Mouse (Mus musculus) forebrain, embryonic 12.5 days (tissue): ENCODE measurements around the gene Sema4d. TPM values are rescaled to one million over a fixed set of nuclear protein-coding genes. Genes with fewer than 3 reads are reported as not detected.
"Not testable (repeated sequence)": the region's sequence is repeated elsewhere in the genome, so short reads cannot be mapped to it uniquely, and the experiment has no call there.

ENCODE experiments used
- ATAC-seq: fragments of 200-750 bp; cut with Nextera tagmentation; 2 replicates; pipeline ENCODE4 v1.8.0; 2017; ENCODE audit warnings: moderate TSS enrichment; ENCODE audit not compliant: low FRiP score
- H3K27ac ChIP-seq: fragments of 300-500 bp; sonication (generic); 2 replicates; pipeline ENCODE4 v1.5.1; 2016; ENCODE audit warnings: mild to moderate bottlenecking
- H3K27me3 ChIP-seq: fragments of 300-500 bp; sonication (generic); 2 replicates; pipeline ENCODE4 v1.6.1; 2016; ENCODE audit warnings: mild to moderate bottlenecking
- H3K36me3 ChIP-seq: fragments of 300-500 bp; sonication (generic); replicated peaks from 2 replicates; pipeline ENCODE4 v1.6.1; 2016; ENCODE audit warnings: mild to moderate bottlenecking
- H3K4me1 ChIP-seq: fragments of 300-500 bp; sonication (generic); 2 replicates; pipeline ENCODE4 v1.6.1; 2016
- H3K4me2 ChIP-seq: fragments of 300-500 bp; sonication (generic); 2 replicates; pipeline ENCODE4 v1.6.1; 2016; ENCODE audit warnings: mild to moderate bottlenecking, moderate library complexity
- H3K4me3 ChIP-seq: fragments of 300-500 bp; sonication (generic); replicated peaks from 2 replicates; pipeline ENCODE4 v1.5.1; 2016; ENCODE audit warnings: mild to moderate bottlenecking
- H3K9ac ChIP-seq: fragments of 300-500 bp; sonication (generic); 2 replicates; pipeline ENCODE4 v1.6.1; 2016; ENCODE audit warnings: mild to moderate bottlenecking
- H3K9me3 ChIP-seq: fragments of 300-500 bp; sonication (generic); 2 replicates; pipeline ENCODE4 v1.6.1; 2016
- WGBS: fragments of 180-500 bp; shearing (Covaris S2); methylation state at CpG from one replicate; pipeline ENCODE4 v1.1.7; 2016; 5-methylcytosine and 5-hydroxymethylcytosine counted together
- polyA plus RNA-seq: library from polyadenylated mRNA; unstranded; fragments of >200 nt; fragmentation: Nextera tagmentation; extraction: Ambion mirVana; gene quantifications from 2 replicates; pipeline ENCODE4 v1.2.1, GENCODE M21; 2016

The Sema4d gene
- polyA plus RNA-seq: 8.2 and 11.4 TPM in 2 replicates

DNA sequence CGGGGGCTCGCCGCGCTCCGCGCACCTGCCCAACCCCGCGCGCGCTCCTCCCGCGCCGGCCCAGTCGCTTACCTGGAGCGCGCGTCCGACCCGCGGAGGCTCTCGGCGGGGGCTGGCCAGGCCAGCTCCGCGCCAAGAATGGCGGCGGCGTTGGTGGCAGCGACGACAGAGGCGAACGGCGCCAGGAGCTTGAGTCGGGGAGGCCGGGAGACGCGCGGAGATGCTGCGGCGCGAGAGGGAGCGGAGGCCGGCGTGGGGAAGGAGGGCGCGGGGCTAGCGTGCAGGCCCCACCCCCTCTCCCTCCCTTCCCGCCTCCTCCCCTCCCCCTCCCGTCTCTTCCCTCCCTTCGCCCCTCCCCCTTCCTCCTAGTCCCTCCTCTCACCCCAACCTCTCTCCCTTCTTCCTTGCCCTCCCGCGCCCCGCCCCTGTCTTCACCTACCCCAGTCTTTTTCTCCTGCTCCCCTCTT lies at the start of gene Sema4d:
TSS of gene Sema4d (minus strand) at position 323 of the 467 bp plus-strand sequence.
- Histone ChIP-seq H3K4me1 (peaks cover 18% of the 10 kb centered on the region), H3K9ac (peak within 1 kb of the TSS; percentile 82), H3K9me3 (no peaks in the 10 kb centered on the region), H3K4me3 (peak within 1 kb of the TSS; percentile 84), H3K4me2 (peak within 1 kb of the TSS; percentile 92), H3K27me3 (peaks cover 44% of the 10 kb centered on the region), H3K36me3 (no peaks in the 10 kb centered on the region), H3K27ac (no peak within 1 kb of the TSS)
- ATAC-seq: peak; percentile 64
- WGBS: under 1% methylated on average over 32 of the region's 52 CpGs

DNA sequence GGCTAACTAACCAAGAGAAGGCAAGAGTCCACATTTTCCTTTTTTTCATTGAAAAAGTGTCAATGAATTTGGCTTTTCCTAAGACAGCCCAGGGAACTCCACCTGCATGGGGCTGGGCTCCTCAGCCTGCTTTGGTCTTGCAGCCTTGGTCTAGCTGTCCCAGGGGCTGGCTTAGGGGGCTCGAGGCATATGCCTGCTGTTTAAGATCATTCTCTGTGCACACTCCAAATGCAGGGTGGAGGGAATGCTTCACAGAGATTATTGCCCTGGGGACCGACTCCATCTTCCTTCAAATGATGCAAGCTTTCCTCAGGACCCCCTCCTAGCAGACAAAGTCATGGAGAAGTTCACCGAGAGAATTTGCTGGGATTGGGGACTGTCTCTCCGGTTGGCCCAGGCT lies 49.8 kb upstream of the Sema4d start:
- Histone ChIP-seq H3K27me3 (peaks cover 74% of the 10 kb centered on the region), H3K4me1 (peaks cover 62% of the 10 kb centered on the region), H3K27ac (no peak overlapping the region), H3K9ac (no peak overlapping the region), H3K4me3 (no peak overlapping the region), H3K4me2 (no peak overlapping the region), H3K36me3 (no peaks in the 10 kb centered on the region), H3K9me3 (no peaks in the 10 kb centered on the region)
- 67% methylated on average over 4 of the region's 4 CpGs for WGBS
- no peak for ATAC-seq

DNA sequence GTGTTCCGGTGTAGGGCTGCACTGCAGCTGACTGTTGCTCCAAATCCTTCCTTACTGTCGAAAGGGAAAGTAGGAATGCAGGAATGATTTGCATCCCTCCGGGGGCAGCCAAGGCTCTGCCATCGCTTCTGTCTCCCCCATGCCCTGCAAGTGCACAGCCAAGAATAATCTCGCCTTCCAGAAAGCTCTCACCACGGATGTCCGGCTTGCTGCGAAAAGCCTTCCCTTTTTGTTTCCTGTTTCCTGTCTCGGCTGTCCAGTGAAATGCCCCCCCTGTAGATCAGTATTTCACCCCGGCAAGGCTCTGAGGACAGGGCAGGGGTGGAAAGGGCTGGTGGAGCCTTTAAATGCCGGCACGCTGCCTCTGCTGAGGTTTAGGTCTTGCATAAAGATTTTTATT lies 49.2 kb upstream of the Sema4d start:
- H3K27ac ChIP-seq: 0 out of 2 replicates have a peak overlapping the region, but pooled peaks have one; percentile 65
- no peak for ATAC-seq
- no peak overlapping the region for H3K9ac ChIP-seq
- no peak overlapping the region for H3K4me3 ChIP-seq
- peak overlapping the region; percentile 38; the same call in 1 of the 2 replicates for H3K4me2 ChIP-seq
- no peaks in the 10 kb centered on the region for H3K36me3 ChIP-seq
- WGBS: 8% methylated on average over 12 of the region's 12 CpGs
- H3K4me1 ChIP-seq: peaks cover 57% of the 10 kb centered on the region
- H3K9me3 ChIP-seq: no peaks in the 10 kb centered on the region
- H3K27me3 ChIP-seq: peaks cover 80% of the 10 kb centered on the region

DNA sequence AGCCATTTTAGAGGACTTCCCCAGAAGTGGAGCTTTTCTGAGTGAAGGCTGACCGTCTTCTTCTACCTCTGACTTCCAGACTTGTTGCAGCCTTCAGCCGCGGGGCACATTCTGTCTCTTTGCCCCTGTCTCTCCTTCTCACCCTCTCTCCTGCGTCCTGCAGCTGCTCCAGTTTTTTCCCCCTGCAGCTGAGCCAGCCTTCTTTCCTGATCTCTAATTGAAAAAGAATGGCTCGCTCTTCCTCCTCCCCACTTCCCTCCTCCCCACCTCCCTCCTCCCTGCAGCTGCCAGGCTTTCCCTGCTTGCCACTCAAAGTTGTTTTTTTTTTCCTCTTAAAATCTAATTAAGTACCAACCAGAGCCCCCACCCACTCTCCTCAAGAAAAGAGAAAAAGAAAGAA lies 48.6 kb upstream of the Sema4d start:
- no peak for ATAC-seq
- H3K9me3 ChIP-seq: no peaks in the 10 kb centered on the region
- H3K4me2 ChIP-seq: peak overlapping the region; percentile 38
- H3K4me3 ChIP-seq: peak overlapping the region; percentile 19; the same call in 1 of the 2 replicates
- peak overlapping the region; percentile 75 for H3K27ac ChIP-seq
- 1% methylated on average over 5 of the region's 5 CpGs for WGBS
- H3K36me3 ChIP-seq: no peaks in the 10 kb centered on the region
- no peak overlapping the region for H3K9ac ChIP-seq
- peaks cover 53% of the 10 kb centered on the region for H3K4me1 ChIP-seq
- peaks cover 80% of the 10 kb centered on the region for H3K27me3 ChIP-seq

DNA sequence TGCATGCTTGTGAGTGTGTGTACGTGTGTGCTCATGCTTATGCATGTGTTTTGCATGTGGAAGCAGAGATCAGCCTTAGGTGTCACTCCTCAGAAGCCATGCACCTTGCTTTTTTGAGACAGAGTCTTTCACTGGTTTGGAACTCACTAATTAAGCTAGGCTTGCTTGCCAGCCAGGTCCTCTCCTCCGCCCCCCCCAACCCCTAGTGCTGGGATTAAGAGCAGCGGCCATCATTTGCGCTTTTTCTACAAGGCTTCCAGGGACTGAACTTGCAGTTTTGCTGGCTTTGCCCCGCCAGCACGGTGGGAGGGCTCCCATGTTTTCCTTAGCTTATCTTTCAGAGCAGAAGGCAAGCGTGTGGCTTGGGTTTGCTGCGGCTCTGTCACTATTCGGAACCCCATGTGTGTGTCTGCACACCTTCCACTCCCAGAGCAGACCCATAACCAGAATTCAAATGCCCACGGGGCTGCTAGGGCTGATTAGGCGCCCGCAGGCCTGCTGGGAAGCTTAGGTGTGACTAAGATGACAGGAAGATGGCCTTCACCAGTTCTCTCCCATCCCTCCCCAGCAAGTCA lies 48.1 kb upstream of the Sema4d start:
- peak overlapping the region; percentile 19; the same call in 1 of the 2 replicates for H3K4me3 ChIP-seq
- peak overlapping the region; percentile 38 for H3K4me2 ChIP-seq
- peaks cover 82% of the 10 kb centered on the region for H3K27me3 ChIP-seq
- H3K4me1 ChIP-seq: peaks cover 47% of the 10 kb centered on the region
- H3K27ac ChIP-seq: peak overlapping the region; percentile 75
- H3K36me3 ChIP-seq: no peaks in the 10 kb centered on the region
- WGBS: 6% methylated on average over 12 of the region's 12 CpGs
- H3K9me3 ChIP-seq: no peaks in the 10 kb centered on the region
- H3K9ac ChIP-seq: 0 out of 2 replicates have a peak overlapping the region, but pooled peaks have one; percentile 36
- ATAC-seq: no peak

DNA sequence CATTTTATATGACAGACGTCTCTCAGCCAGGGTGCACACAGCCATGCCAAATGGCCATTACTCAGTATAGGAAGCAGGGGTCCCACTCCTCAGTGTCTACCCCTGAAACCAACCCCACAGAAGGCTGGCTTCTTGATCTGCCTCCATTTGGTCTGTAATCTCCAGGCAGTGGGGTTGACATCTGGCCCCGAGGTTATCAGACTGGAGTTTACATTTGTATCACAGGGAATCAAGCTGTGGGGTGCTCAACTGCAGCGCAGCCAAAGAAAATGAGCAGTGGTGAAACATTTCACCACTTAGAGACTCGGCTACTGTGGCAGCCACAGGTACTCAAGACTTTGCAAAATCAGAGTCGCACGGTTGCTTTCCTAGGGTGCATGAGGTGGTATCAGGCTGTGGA lies 47.2 kb upstream of the Sema4d start:
- Histone ChIP-seq H3K27me3 (peaks cover 89% of the 10 kb centered on the region), H3K9ac (no peak overlapping the region), H3K4me2 (no peak overlapping the region), H3K4me3 (no peak overlapping the region), H3K4me1 (peaks cover 46% of the 10 kb centered on the region), H3K27ac (no peak overlapping the region), H3K9me3 (no peaks in the 10 kb centered on the region), H3K36me3 (no peaks in the 10 kb centered on the region)
- WGBS: 46% methylated on average over 6 of the region's 6 CpGs
- ATAC-seq: no peak

DNA sequence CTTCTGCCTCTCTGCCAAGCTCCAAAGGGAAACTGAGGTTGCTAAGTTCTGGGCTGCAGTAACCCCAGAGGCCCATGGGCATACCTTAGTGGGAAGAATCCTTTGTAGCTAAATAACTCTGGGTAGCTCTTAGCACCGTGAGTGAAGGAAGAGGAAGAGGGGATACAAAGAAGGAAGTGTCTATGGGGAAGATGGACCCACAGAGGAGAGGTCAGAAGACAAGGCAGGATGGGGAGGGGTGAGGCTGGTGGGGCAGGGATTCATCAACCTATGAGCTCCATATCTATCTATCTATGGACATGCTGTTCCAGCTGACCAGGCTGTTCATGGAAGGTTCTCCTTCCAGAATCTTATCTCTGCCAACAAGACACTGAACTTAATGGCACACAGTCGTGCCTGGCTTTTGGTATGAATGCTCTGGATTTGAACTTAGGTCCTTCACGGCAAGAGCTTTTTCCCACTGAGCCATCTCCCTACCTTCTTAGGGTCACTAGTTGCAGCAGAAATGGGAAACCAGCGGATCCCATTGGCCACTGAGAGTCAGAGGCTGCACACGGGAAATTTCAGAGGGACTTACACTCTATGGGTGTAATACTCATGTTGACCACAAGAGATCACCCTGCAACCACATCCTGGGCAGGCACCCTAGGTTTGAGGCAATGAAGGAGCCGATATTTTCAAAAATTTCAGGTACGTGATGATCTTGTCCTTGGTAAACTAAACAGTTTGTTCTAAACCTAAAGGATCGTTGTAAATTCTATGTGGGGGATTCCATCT lies 45.9 kb upstream of the Sema4d start:
- no peak overlapping the region for H3K4me3 ChIP-seq
- peaks cover 35% of the 10 kb centered on the region for H3K4me1 ChIP-seq
- H3K4me2 ChIP-seq: no peak overlapping the region
- no peaks in the 10 kb centered on the region for H3K36me3 ChIP-seq
- peak; percentile 56; the same call in 1 of the 2 replicates for ATAC-seq
- H3K27me3 ChIP-seq: peaks cover 86% of the 10 kb centered on the region
- no peak overlapping the region for H3K27ac ChIP-seq
- 25% methylated on average over 8 of the region's 8 CpGs for WGBS
- no peak overlapping the region for H3K9ac ChIP-seq
- no peaks in the 10 kb centered on the region for H3K9me3 ChIP-seq

DNA sequence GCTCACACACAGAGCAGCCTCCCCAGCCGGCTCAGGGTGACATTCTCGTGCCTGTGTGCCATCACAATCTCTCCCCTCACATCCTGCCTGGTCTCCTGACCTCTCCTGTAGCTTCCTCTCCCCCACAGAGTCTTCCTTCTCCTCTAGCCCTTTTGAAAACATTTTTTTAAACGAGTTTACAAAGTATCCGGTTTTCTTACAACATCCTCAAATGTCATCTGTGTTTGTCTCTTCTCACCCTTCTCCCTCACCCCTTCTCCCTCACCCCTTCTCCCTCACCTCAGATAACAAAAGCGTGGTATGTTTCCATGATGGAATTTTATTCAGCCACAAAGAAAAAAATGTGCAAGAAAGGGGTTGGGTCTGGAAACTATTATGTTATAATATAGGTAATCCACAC lies 43.9 kb upstream of the Sema4d start:
- Histone ChIP-seq H3K27ac (no peak overlapping the region), H3K36me3 (no peaks in the 10 kb centered on the region), H3K4me1 (peaks cover 28% of the 10 kb centered on the region), H3K9me3 (no peaks in the 10 kb centered on the region), H3K27me3 (peaks cover 77% of the 10 kb centered on the region), H3K4me3 (no peak overlapping the region), H3K9ac (no peak overlapping the region), H3K4me2 (no peak overlapping the region)
- WGBS: 50% methylated on average over 5 of the region's 5 CpGs
- no peak for ATAC-seq

DNA sequence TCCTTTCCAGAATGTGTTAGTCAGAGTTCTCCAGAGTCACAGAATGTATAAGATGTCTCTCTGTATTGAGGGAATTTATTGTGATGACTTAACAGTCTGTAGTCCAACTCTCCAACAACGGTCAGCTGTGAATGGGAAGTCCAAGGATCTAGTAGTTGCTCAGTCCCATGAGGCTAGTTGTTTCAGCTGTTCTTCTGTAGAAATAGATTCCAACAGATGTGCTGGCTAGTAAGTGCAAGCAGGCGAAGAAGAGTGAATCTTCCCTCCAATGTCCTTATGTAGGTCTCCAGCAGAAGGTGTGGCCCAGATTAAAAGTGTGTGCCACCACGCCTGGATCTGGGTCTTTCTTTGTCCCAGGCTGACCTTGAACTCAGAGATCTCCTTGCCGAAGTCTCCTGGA lies 41.7 kb upstream of the Sema4d start:
- WGBS: 82% methylated on average over 4 of the region's 4 CpGs

DNA sequence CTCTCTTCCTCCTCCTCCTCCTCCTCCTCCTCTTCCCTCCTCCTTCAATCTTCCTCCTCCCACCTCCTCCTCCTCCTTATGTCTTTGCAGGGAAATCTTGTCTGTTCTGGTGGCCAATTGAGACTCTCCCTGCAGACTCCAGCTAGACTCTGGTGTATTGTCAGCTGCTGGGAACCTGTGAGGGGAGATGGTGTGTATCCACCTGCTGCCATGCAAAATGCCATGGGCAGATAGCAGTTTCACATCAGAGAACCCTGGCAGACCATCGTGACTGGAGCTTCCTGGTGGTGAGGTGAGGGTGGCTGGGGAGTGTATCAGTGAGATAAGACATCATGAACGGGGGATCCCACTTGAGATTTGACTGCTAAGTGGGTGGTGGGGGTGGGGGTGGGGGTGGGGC lies 41.0 kb upstream of the Sema4d start:
- ATAC-seq: no peak

More for the DNA sequence above, 41.7 kb upstream of the Sema4d start:
- H3K27ac ChIP-seq, H3K36me3 ChIP-seq, ATAC-seq, H3K4me2 ChIP-seq, H3K9me3 ChIP-seq, H3K9ac ChIP-seq, H3K4me3 ChIP-seq, H3K4me1 ChIP-seq: not testable (repeated sequence)
- H3K27me3 ChIP-seq: peaks cover 67% of the 10 kb centered on the region

DNA sequence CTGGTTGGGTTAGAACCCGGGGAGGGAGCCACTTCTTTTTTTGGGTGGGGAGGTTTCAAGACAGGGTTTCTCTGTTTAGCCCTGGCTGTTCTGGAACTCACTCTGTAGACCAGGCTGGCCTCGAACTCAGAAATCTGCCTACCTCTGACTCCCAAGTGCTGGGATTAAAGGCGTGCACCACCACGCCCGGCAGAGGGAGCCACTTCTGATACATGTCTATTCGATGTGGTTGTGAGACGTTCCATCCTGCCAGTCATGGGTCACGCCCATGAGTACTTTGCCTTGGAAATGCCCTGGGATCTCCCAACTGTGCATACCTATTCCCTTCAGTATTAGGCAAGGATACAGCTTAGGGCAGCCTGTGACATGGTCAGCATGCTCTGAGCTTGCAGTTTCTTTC lies 40.5 kb upstream of the Sema4d start:
- H3K27me3 ChIP-seq: peaks cover 56% of the 10 kb centered on the region

More for the DNA sequence above, 41.0 kb upstream of the Sema4d start:
- Histone ChIP-seq H3K27ac (no peak overlapping the region), H3K27me3 (peaks cover 61% of the 10 kb centered on the region), H3K4me3 (no peak overlapping the region), H3K4me2 (no peak overlapping the region), H3K4me1 (peaks cover 6% of the 10 kb centered on the region; the same call in 1 of the 2 replicates), H3K36me3 (no peaks in the 10 kb centered on the region), H3K9ac (no peak overlapping the region), H3K9me3 (no peaks in the 10 kb centered on the region)
- WGBS: 72% methylated on average over 2 of the region's 2 CpGs

DNA sequence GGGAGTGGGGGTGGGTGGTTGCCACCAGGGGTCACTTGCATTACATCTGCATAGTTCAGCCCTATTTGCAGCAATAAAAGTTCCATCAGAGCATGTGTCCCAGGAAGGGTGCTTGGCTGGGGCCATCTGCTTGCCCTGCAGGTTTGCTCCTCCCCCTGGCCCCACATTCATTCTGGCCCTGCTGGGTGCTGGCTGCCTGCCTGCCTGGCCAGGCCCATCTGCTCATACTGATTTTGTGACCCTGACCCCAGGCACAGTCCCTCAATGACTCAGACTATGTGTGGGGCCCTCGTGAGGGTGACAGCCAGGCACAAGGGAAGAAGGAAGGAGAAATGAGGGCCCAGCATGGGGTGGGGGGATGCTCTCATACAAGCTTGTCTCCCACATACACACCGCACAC lies 40.1 kb upstream of the Sema4d start:
- Histone ChIP-seq H3K4me2 (no peak overlapping the region), H3K4me3 (no peak overlapping the region), H3K9ac (no peak overlapping the region), H3K27ac (no peak overlapping the region), H3K36me3 (no peaks in the 10 kb centered on the region), H3K9me3 (no peaks in the 10 kb centered on the region), H3K4me1 (peaks cover 6% of the 10 kb centered on the region; the same call in 1 of the 2 replicates), H3K27me3 (peaks cover 52% of the 10 kb centered on the region)
- 64% methylated on average over 2 of the region's 2 CpGs for WGBS
- ATAC-seq: peak; percentile 20; the same call in 1 of the 2 replicates

More for the DNA sequence above, 40.5 kb upstream of the Sema4d start:
- not testable (repeated sequence) for H3K4me2 ChIP-seq, H3K36me3 ChIP-seq, H3K27ac ChIP-seq, H3K9me3 ChIP-seq, H3K9ac ChIP-seq, H3K4me1 ChIP-seq, H3K4me3 ChIP-seq, ATAC-seq
- WGBS: 73% methylated on average over 8 of the region's 8 CpGs
